Mouse (Mus musculus): ENCODE data around the gene Tedc2. TPM values are rescaled to one million over a fixed set of nuclear protein-coding genes. Genes with fewer than 3 reads are reported as not detected.

The Tedc2 gene
- polyA plus RNA-seq, 1 experiment: 7.7 TPM

GRCm38 (mm10) chr17:24248641-24249040, 28.0 kb upstream of the Tedc2 start:
- H3K27ac ChIP-seq (ENCODE audit: insufficient read depth, low read depth, low read length): no peak overlapping the region
- no peak overlapping the region for H3K4me3 ChIP-seq (ENCODE audit: insufficient read depth, low read length)
- no peak for TF ChIP-seq POLR2A (IDR thresholded peaks at IDR 0.05; ENCODE audit: borderline replicate concordance, low read depth, low read length)
- no peak for TF ChIP-seq CTCF (IDR thresholded peaks at IDR 0.05; ENCODE audit: low read depth, low read length)
- peaks cover 6% of the 10 kb centered on the region; the same call in 1 of the 2 replicates for H3K4me1 ChIP-seq (ENCODE audit: control insufficient read depth, insufficient read depth, low read length)

DNA sequence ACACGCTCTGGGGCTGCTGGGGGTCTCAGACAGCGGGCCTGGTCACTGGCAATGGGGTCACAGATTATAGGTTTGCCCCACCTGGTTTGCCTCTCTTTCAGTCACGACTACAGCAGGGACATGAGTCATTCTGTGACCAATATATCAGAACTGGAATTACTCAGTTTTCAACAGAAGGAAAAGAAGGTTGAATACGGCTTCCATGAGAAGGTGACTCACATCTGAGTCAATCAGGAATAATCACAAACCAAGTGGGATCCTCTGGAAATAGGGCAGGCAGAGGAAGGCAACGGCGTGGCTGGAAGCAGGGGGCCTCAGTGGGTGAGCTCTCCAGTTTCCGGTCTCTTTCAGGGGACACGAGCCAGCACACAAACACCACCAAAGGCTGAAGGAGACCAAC, 23.4 kb upstream of the Tedc2 start:
- no peak for TF ChIP-seq POLR2A (IDR thresholded peaks at IDR 0.05; ENCODE audit: borderline replicate concordance, low read depth, low read length)
- TF ChIP-seq CTCF (IDR thresholded peaks at IDR 0.05; ENCODE audit: low read depth, low read length): no peak
- Histone ChIP-seq H3K27ac (ENCODE audit: insufficient read depth, low read depth, low read length) (no peak overlapping the region), H3K4me3 (ENCODE audit: insufficient read depth, low read length) (no peak overlapping the region), H3K4me1 (ENCODE audit: control insufficient read depth, insufficient read depth, low read length) (no peaks in the 10 kb centered on the region)

DNA sequence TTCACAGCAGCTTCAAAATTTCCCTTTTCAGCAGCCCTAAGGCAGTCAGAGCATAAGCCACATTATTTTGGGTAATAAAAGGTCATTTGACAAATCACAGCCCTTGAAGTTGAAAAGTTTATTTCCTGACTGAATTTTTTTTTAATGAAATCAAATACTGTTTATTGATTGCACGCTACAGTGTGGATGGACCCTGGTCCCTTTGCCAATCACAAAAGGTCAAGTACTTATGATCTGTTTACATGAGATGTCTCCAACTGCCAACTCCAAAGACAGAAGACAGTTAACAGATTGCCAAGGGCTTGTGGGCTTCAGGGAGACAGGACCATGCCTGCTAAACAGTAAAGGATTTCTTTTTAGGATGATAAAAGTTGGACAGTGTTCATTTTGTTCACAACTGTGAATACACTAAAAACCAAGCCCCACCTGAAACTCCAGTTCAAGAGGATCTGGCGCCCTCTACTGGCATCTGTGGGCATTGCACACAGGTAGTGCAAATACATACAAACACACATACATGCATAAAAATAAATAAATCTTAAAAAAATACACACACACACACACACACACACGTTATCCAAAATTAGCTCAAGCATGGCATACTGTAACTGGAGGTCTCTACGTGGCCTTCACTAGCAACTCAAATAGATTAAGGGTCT, 22.8 kb upstream of the Tedc2 start:
- no peak overlapping the region for H3K4me3 ChIP-seq (ENCODE audit: insufficient read depth, low read length)
- no peak overlapping the region for H3K27ac ChIP-seq (ENCODE audit: insufficient read depth, low read depth, low read length)
- TF ChIP-seq POLR2A (IDR thresholded peaks at IDR 0.05; ENCODE audit: borderline replicate concordance, low read depth, low read length): no peak
- peak; percentile 52; the same call in 1 of the 2 replicates for TF ChIP-seq CTCF (IDR thresholded peaks at IDR 0.05; ENCODE audit: low read depth, low read length)
- H3K4me1 ChIP-seq (ENCODE audit: control insufficient read depth, insufficient read depth, low read length): no peaks in the 10 kb centered on the region

- Histone ChIP-seq H3K27ac (ENCODE audit: insufficient read depth, low read depth, low read length) (no peak overlapping the region), H3K4me1 (ENCODE audit: control insufficient read depth, insufficient read depth, low read length) (no peaks in the 10 kb centered on the region), H3K4me3 (ENCODE audit: insufficient read depth, low read length) (no peak overlapping the region)
- TF ChIP-seq CTCF (IDR thresholded peaks at IDR 0.05; ENCODE audit: low read depth, low read length) (no peak), POLR2A (IDR thresholded peaks at IDR 0.05; ENCODE audit: borderline replicate concordance, low read depth, low read length) (no peak)
Measured at GRCm38 (mm10) chr17:24236921-24237320, 16.3 kb upstream of the Tedc2 start.

GRCm38 (mm10) chr17:24236479-24236878, 15.8 kb upstream of the Tedc2 start:
- Histone ChIP-seq H3K4me1 (ENCODE audit: control insufficient read depth, insufficient read depth, low read length) (no peaks in the 10 kb centered on the region), H3K4me3 (ENCODE audit: insufficient read depth, low read length) (no peak overlapping the region), H3K27ac (ENCODE audit: insufficient read depth, low read depth, low read length) (no peak overlapping the region)
- TF ChIP-seq POLR2A (IDR thresholded peaks at IDR 0.05; ENCODE audit: borderline replicate concordance, low read depth, low read length): no peak
- TF ChIP-seq CTCF (IDR thresholded peaks at IDR 0.05; ENCODE audit: low read depth, low read length): no peak

DNA sequence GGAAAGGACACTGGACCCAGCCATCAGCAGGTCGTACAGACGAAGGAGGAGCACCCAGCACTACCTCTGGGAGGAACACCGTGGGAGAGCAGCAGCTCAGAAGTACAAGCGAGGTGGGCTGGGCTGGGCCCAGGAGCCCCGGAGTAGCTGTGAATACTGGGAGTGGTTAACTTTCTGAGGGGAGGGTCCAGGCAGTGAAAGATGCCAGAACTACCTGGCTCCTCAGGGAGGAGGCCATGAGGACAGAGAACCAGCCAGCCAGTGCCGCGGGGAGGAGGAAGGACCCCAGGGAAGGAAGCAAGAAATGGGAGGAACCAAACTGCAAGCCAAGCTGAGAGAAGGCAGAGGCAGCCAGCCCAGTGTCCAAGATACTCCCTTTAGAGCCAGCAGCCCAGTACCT, 7.3 kb upstream of the Tedc2 start:
- Histone ChIP-seq H3K27ac (ENCODE audit: insufficient read depth, low read depth, low read length) (no peak overlapping the region), H3K4me1 (ENCODE audit: control insufficient read depth, insufficient read depth, low read length) (no peaks in the 10 kb centered on the region), H3K4me3 (ENCODE audit: insufficient read depth, low read length) (no peak overlapping the region)
- TF ChIP-seq CTCF (IDR thresholded peaks at IDR 0.05; ENCODE audit: low read depth, low read length): no peak

GRCm38 (mm10) chr17:24226721-24227120, 6.1 kb upstream of the Tedc2 start:
- TF ChIP-seq POLR2A (IDR thresholded peaks at IDR 0.05; ENCODE audit: borderline replicate concordance, low read depth, low read length) (no peak), CTCF (IDR thresholded peaks at IDR 0.05; ENCODE audit: low read depth, low read length) (no peak)
- Histone ChIP-seq H3K4me3 (ENCODE audit: insufficient read depth, low read length) (no peak overlapping the region), H3K27ac (ENCODE audit: insufficient read depth, low read depth, low read length) (no peak overlapping the region), H3K4me1 (ENCODE audit: control insufficient read depth, insufficient read depth, low read length) (no peaks in the 10 kb centered on the region)

DNA sequence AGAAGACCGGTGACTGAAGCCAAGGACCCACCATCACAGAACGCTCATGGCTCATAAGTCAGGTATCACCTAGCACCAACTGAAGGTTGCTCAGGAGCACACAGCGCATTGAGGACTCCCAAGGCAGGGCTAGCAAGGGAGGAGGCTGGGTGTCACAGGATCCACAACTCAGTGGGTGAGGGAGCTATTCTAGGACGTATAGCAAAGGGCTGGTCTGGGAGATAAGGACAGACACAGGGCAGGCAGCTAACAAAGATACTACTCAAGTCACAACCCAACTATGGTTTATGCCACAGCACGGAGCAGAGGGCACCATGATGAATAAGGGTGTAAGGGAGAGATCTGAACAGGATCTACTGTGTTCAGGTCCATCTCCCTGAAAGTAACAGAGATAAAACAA, 5.2 kb upstream of the Tedc2 start:
- peaks cover 4% of the 10 kb centered on the region; the same call in 1 of the 2 replicates for H3K4me1 ChIP-seq (ENCODE audit: control insufficient read depth, insufficient read depth, low read length)
- no peak for TF ChIP-seq POLR2A (IDR thresholded peaks at IDR 0.05; ENCODE audit: borderline replicate concordance, low read depth, low read length)
- TF ChIP-seq CTCF (IDR thresholded peaks at IDR 0.05; ENCODE audit: low read depth, low read length): no peak
- no peak overlapping the region for H3K4me3 ChIP-seq (ENCODE audit: insufficient read depth, low read length)
- H3K27ac ChIP-seq (ENCODE audit: insufficient read depth, low read depth, low read length): no peak overlapping the region

DNA sequence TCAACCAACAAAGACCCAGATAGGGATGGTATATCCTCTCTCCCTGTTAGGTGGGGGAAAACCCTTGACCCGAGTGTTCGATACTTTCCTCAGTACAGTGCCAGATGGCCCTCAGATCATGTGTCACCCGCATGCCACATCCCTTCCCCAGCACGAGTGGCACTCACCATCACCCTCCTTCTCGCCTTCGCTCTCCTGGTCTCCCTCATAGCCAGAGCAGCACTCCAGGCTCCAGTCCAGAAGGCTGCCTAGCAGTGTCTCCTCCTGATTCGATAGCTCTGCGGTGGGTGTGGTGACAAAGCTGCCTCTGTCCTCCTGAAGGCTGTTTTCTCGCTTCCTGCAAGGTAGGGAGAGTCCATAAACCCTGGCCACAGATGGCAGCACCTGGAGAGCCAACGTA, 4.1 kb upstream of the Tedc2 start:
- Histone ChIP-seq H3K4me1 (ENCODE audit: control insufficient read depth, insufficient read depth, low read length) (peaks cover 5% of the 10 kb centered on the region; the same call in 1 of the 2 replicates), H3K27ac (ENCODE audit: insufficient read depth, low read depth, low read length) (no peak overlapping the region), H3K4me3 (ENCODE audit: insufficient read depth, low read length) (no peak overlapping the region)
- no peak for TF ChIP-seq CTCF (IDR thresholded peaks at IDR 0.05; ENCODE audit: low read depth, low read length)
- TF ChIP-seq POLR2A (IDR thresholded peaks at IDR 0.05; ENCODE audit: borderline replicate concordance, low read depth, low read length): no peak

DNA sequence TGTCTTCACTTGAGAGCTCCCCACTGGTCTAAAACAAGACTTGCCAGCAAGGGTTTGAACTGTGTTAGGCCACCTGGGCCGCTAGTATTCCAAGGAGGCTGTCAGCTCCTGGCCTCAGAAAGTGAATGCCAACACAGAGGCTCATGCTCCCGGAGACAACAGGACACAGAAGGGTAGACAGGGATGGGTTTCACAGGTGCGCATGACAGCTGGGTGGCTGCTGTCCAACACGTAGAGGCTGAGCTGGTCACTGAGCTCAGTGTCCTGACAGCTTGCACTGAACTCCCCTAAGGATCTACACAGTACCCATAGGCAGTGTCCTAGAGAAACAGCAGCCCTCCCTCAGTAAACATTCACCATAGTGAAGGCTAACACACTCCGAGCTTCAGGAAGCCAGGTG, 2.9 kb upstream of the Tedc2 start:
- H3K27ac ChIP-seq (ENCODE audit: insufficient read depth, low read depth, low read length): no peak overlapping the region
- TF ChIP-seq CTCF (IDR thresholded peaks at IDR 0.05; ENCODE audit: low read depth, low read length): no peak
- TF ChIP-seq POLR2A (IDR thresholded peaks at IDR 0.05; ENCODE audit: borderline replicate concordance, low read depth, low read length): no peak
- peaks cover 9% of the 10 kb centered on the region; the same call in 1 of the 2 replicates for H3K4me1 ChIP-seq (ENCODE audit: control insufficient read depth, insufficient read depth, low read length)
- no peak overlapping the region for H3K4me3 ChIP-seq (ENCODE audit: insufficient read depth, low read length)
